Mouse (Mus musculus) forebrain, embryonic 14.5 days (tissue): ENCODE measurements at regions not wholly inside any gene's neighbourhood (a gene's known extent, or its start where the extent isn't known, plus 50 kb on each side); places are given as distances from the start of the nearest gene placed in this dataset.

Experiments used
- ATAC-seq: fragments of 200-750 bp; cut with Nextera tagmentation; 2 replicates; pipeline ENCODE4 v1.8.0; 2017; ENCODE audit warnings: mild to moderate bottlenecking, moderate library complexity
- DNase-seq: peaks from one replicate; pipeline ENCODE4 v3.0.0-alpha.2; 2015; ENCODE audit warnings: low spot score
- H3K27ac ChIP-seq: fragments of 300-500 bp; sonication (generic); 2 replicates; pipeline ENCODE4 v1.5.1; 2014; ENCODE audit warnings: low read depth, mild to moderate bottlenecking, control low read depth, low read length, moderate library complexity
- H3K27me3 ChIP-seq: fragments of 300-500 bp; sonication (generic); replicated peaks from 2 replicates; pipeline ENCODE4 v1.6.1; 2014; ENCODE audit warnings: low read length, control low read depth, mixed read lengths; ENCODE audit not compliant: control insufficient read depth, insufficient read depth
- H3K36me3 ChIP-seq: fragments of 300-500 bp; sonication (generic); 2 replicates; pipeline ENCODE4 v1.6.1; 2014; ENCODE audit warnings: low read length, control low read depth; ENCODE audit not compliant: control insufficient read depth, insufficient read depth
- H3K4me1 ChIP-seq: fragments of 300-500 bp; sonication (generic); 2 replicates; pipeline ENCODE4 v1.6.1; 2014; ENCODE audit warnings: antibody characterized with exemption, low read length, control low read depth; ENCODE audit not compliant: control insufficient read depth, insufficient read depth
- H3K4me2 ChIP-seq: fragments of 300-500 bp; sonication (generic); 2 replicates; pipeline ENCODE4 v1.6.1; 2014; ENCODE audit warnings: mild to moderate bottlenecking, control low read depth, low read length
- H3K4me3 ChIP-seq: fragments of 300-500 bp; sonication (generic); 2 replicates; pipeline ENCODE4 v1.5.1; 2014; ENCODE audit warnings: low read depth, low read length, control low read depth
- H3K9ac ChIP-seq: fragments of 300-500 bp; sonication (generic); 2 replicates; pipeline ENCODE4 v1.6.1; 2014; ENCODE audit warnings: mild to moderate bottlenecking, low read length, control low read depth, moderate library complexity
- H3K9me3 ChIP-seq: fragments of 300-500 bp; sonication (generic); replicated peaks from 2 replicates; pipeline ENCODE4 v1.6.1; 2016; ENCODE audit warnings: low read length, control low read depth, mixed read lengths; ENCODE audit not compliant: control insufficient read depth
- WGBS: fragments of 180-500 bp; shearing (Covaris S2); extraction: QIAGEN DNeasy Blood & Tissue Kit; methylation state at CpG from one replicate; pipeline ENCODE4 v1.1.7; 2014; 5-methylcytosine and 5-hydroxymethylcytosine counted together

DNA sequence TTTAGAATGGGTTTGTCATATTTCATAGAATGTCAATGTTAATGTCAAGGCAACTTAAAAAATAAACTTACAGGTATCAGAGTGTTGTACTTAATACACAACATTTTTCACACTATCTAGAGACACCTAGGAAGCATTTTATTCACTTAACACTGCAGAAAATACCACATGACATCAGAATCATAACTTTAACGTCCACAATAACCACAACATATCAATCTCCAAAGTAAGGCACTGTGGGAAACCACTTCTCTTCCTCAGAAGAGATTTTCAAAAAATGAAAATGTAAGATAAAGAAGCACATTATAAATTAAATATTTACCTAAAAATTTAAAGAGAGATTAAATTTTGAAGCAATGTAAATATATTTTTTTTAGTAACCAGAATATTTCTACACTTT is 599.3 kb downstream of the Dach1 start:
- 94% methylated on average over 1 of the region's 1 CpGs for WGBS
- Histone ChIP-seq H3K9me3 (no peaks in the 10 kb centered on the region), H3K27me3 (no peaks in the 10 kb centered on the region), H3K4me1 (no peaks in the 10 kb centered on the region), H3K27ac (no peak overlapping the region), H3K4me2 (no peak overlapping the region), H3K36me3 (no peaks in the 10 kb centered on the region), H3K9ac (no peak overlapping the region), H3K4me3 (no peak overlapping the region)
- ATAC-seq (no peak), DNase-seq (no peak)

- ATAC-seq (0 out of 2 replicates have a peak, but pooled peaks have one; percentile 26), DNase-seq (peak; percentile 46)
- H3K4me3 ChIP-seq, result no peak overlapping the region
- H3K4me1 ChIP-seq, result peaks cover 3% of the 10 kb centered on the region; the same call in 1 of the 2 replicates
- no peak overlapping the region for H3K9ac ChIP-seq
- H3K9me3 ChIP-seq, result no peaks in the 10 kb centered on the region
- no peaks in the 10 kb centered on the region for H3K36me3 ChIP-seq
- WGBS, result 11% methylated on average over 7 of the region's 7 CpGs
- no peak overlapping the region for H3K27ac ChIP-seq
- H3K27me3 ChIP-seq, result no peaks in the 10 kb centered on the region
- H3K4me2 ChIP-seq, result no peak overlapping the region
These were observed 609.3 kb downstream of the Dach1 start for GRCm38 (mm10) chr14:97560121-97560907.

DNA sequence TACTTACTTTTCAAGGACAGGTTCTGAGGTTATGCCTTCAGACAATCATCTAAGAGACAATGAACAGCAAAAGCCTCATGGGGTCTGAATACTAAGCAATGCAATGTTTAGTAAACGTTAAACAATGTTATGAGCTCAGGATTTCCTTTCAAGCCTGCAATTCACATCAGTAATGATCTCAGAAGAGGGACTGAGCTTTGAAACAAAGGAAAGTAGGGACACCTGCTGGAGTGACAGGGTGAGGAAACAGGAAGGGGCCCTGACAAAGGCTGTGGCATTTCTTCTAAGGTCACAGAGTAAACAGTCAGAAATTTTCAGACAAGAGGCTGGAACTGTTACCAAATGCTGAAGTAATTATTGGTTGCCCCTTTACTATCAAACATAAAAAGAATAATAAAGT is 610.0 kb downstream of the Dach1 start:
- H3K27ac ChIP-seq, result no peak overlapping the region
- WGBS, result 2% methylated on average over 1 of the region's 1 CpGs
- H3K4me3 ChIP-seq, result no peak overlapping the region

GRCm38 (mm10) chr14:97558289-97558688 is 611.3 kb downstream of the Dach1 start:
- Histone ChIP-seq H3K4me1 (peaks cover 3% of the 10 kb centered on the region; the same call in 1 of the 2 replicates), H3K4me3 (no peak overlapping the region), H3K9ac (no peak overlapping the region), H3K27ac (no peak overlapping the region), H3K36me3 (no peaks in the 10 kb centered on the region), H3K9me3 (no peaks in the 10 kb centered on the region), H3K27me3 (no peaks in the 10 kb centered on the region), H3K4me2 (no peak overlapping the region)
- DNase-seq (no peak), ATAC-seq (no peak)
- WGBS, result 95% methylated on average over 2 of the region's 2 CpGs

More for the DNA sequence above, 610.0 kb downstream of the Dach1 start:
- DNase-seq (peak; percentile 55), ATAC-seq (peak; percentile 57)
- Histone ChIP-seq H3K9me3 (no peaks in the 10 kb centered on the region), H3K4me2 (no peak overlapping the region), H3K4me1 (peaks cover 3% of the 10 kb centered on the region; the same call in 1 of the 2 replicates), H3K27me3 (no peaks in the 10 kb centered on the region), H3K36me3 (no peaks in the 10 kb centered on the region), H3K9ac (no peak overlapping the region)

- Histone ChIP-seq H3K4me1 (peaks cover 3% of the 10 kb centered on the region; the same call in 1 of the 2 replicates), H3K4me3 (no peak overlapping the region), H3K27ac (no peak overlapping the region), H3K9me3 (no peaks in the 10 kb centered on the region), H3K4me2 (no peak overlapping the region), H3K27me3 (no peaks in the 10 kb centered on the region), H3K36me3 (no peaks in the 10 kb centered on the region), H3K9ac (no peak overlapping the region)
- DNase-seq (no peak), ATAC-seq (no peak)
- WGBS, result 93% methylated on average over 1 of the region's 1 CpGs
These were observed 611.7 kb downstream of the Dach1 start for GRCm38 (mm10) chr14:97557888-97558287.

- Histone ChIP-seq H3K4me2 (no peak overlapping the region), H3K4me3 (no peak overlapping the region), H3K4me1 (no peaks in the 10 kb centered on the region), H3K27ac (no peak overlapping the region), H3K9ac (no peak overlapping the region), H3K9me3 (no peaks in the 10 kb centered on the region), H3K27me3 (no peaks in the 10 kb centered on the region), H3K36me3 (no peaks in the 10 kb centered on the region)
- ATAC-seq (no peak), DNase-seq (no peak)
- 89% methylated on average over 4 of the region's 4 CpGs for WGBS
These were observed 623.3 kb downstream of the Dach1 start for GRCm38 (mm10) chr14:97546276-97546675.

DNA sequence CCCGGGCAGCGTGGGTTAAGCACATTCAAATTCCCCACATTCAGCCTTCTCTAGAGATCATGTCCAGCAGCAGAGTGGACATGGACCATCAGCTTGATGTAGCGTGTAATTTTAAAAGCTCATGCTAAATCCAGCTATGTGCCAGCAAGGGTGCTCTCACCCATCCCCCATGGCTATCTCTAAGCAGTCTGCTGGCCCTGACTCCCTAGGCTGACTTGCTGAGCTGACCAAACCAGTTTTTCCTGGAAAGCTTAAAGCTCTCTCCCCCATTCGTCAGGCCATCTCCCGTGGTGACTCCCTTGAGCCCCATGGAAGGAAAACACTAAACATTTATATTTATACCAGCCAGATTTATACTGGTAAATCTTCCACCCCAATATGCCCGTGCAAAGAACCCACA is 625.3 kb downstream of the Dach1 start:
- no peaks in the 10 kb centered on the region for H3K9me3 ChIP-seq
- no peak overlapping the region for H3K4me3 ChIP-seq
- no peaks in the 10 kb centered on the region for H3K27me3 ChIP-seq
- no peak overlapping the region for H3K27ac ChIP-seq
- no peaks in the 10 kb centered on the region for H3K36me3 ChIP-seq
- no peak overlapping the region for H3K9ac ChIP-seq
- ATAC-seq (no peak), DNase-seq (no peak)
- no peak overlapping the region for H3K4me2 ChIP-seq
- H3K4me1 ChIP-seq, result no peaks in the 10 kb centered on the region
- WGBS, result 85% methylated on average over 6 of the region's 6 CpGs

DNA sequence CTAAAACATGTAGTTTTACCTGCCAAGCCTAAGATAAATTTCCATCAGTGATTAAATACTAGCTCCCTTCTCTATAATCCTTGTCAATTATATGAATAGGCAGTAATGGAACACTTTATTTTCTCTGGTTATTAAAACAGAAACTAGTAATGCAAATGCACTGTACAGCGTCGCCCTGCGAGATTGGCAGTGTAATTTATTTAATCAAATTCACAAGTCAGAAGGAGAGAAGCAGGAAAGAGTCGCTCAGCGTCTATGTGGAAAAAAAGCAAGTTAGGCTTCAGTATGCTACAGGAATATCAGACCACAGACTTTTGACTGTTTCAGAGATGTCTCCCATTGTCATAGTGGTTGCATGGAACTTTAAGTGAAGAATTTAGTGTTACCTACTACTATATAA is 632.6 kb downstream of the Dach1 start:
- ATAC-seq, result peak; percentile 37; the same call in 1 of the 2 replicates
- H3K27ac ChIP-seq, result no peak overlapping the region
- 50% methylated on average over 5 of the region's 5 CpGs for WGBS

DNA sequence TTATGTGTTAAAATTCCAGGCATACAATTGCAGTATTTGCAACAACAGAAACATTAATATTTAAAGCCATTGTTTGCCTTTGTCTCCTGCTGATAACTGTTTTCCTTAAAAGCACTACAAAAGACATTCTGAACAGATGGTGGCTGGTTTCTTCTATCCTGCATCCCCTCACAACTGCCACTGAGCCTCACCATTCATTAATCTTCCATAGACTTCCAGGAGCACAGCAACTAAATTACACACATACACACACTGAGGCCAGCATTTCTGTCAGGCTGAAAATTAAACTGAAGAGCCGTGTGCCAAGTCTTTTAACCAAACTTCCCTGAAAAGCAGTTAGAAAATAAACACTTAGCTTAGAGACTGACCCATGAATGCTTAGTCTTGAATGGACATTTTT is 658.2 kb downstream of the Dach1 start:
- Histone ChIP-seq H3K4me2 (no peak overlapping the region), H3K27me3 (no peaks in the 10 kb centered on the region), H3K36me3 (no peaks in the 10 kb centered on the region), H3K9ac (no peak overlapping the region), H3K9me3 (0 out of 2 replicates have a peak, but pooled peaks cover under 1% of the 10 kb centered on the region), H3K4me3 (no peak overlapping the region), H3K4me1 (0 out of 2 replicates have a peak, but pooled peaks cover 2% of the 10 kb centered on the region), H3K27ac (no peak overlapping the region)
- ATAC-seq (peak; percentile 83), DNase-seq (peak; percentile 62)
- 6% methylated on average over 1 of the region's 1 CpGs for WGBS

More for the DNA sequence above, 632.6 kb downstream of the Dach1 start:
- DNase-seq, result peak; percentile 41
- H3K36me3 ChIP-seq, result no peaks in the 10 kb centered on the region
- no peaks in the 10 kb centered on the region for H3K27me3 ChIP-seq
- H3K4me3 ChIP-seq, result no peak overlapping the region
- no peak overlapping the region for H3K9ac ChIP-seq
- H3K4me1 ChIP-seq, result no peaks in the 10 kb centered on the region
- H3K4me2 ChIP-seq, result no peak overlapping the region
- 0 out of 2 replicates have a peak, but pooled peaks cover 2% of the 10 kb centered on the region for H3K9me3 ChIP-seq
